Mouse (Mus musculus): Measurements from ENCODE around the gene Zfp385b. TPM values are rescaled to one million over a fixed set of nuclear protein-coding genes. Genes with fewer than 3 reads are reported as not detected.

Gene Zfp385b
- polyA plus RNA-seq, 1 experiment from 2014 or later, result 5.6 TPM

GRCm38 (mm10) chr2:77745246-77745645, 74.2 kb downstream of the Zfp385b start:
- Histone ChIP-seq H3K27ac (ENCODE audit: low read depth) (no peak overlapping the region), H3K9ac (no peak overlapping the region), H3K4me1 (ENCODE audit: insufficient read depth) (no peaks in the 10 kb centered on the region), H3K4me3 (ENCODE audit: low read depth, low read length) (no peak overlapping the region), H3K36me3 (ENCODE audit: insufficient read depth) (no peaks in the 10 kb centered on the region), H3K4me2 (no peak overlapping the region), H3K9me3 (ENCODE audit: low read depth, low read length) (no peaks in the 10 kb centered on the region), H3K27me3 (ENCODE audit: insufficient read depth, low read length) (no peaks in the 10 kb centered on the region)
- WGBS, result 61% methylated on average over 7 of the region's 7 CpGs
- DNase-seq (no peak), ATAC-seq (ENCODE audit: insufficient read depth) (no peak)
- TF ChIP-seq CTCF (IDR thresholded peaks at IDR 0.05; ENCODE audit: low read depth), result no peak

- no peak overlapping the region for H3K4me3 ChIP-seq (ENCODE audit: low read depth, low read length)
- H3K4me1 ChIP-seq (ENCODE audit: insufficient read depth), result no peaks in the 10 kb centered on the region
- DNase-seq (no peak), ATAC-seq (ENCODE audit: insufficient read depth) (no peak)
- H3K4me2 ChIP-seq, result no peak overlapping the region
- 61% methylated on average over 4 of the region's 4 CpGs for WGBS
- H3K9me3 ChIP-seq (ENCODE audit: low read depth, low read length), result no peaks in the 10 kb centered on the region
- TF ChIP-seq CTCF (IDR thresholded peaks at IDR 0.05; ENCODE audit: low read depth), result no peak
- H3K9ac ChIP-seq, result no peak overlapping the region
- H3K36me3 ChIP-seq (ENCODE audit: insufficient read depth), result no peaks in the 10 kb centered on the region
- H3K27me3 ChIP-seq (ENCODE audit: insufficient read depth, low read length), result no peaks in the 10 kb centered on the region
- no peak overlapping the region for H3K27ac ChIP-seq (ENCODE audit: low read depth)
Observed at GRCm38 (mm10) chr2:77742359-77742758, 77.1 kb downstream of the Zfp385b start.

GRCm38 (mm10) chr2:77730196-77730595, 89.2 kb downstream of the Zfp385b start:
- Histone ChIP-seq H3K9ac (no peak overlapping the region), H3K4me3 (ENCODE audit: low read depth, low read length) (no peak overlapping the region)
- WGBS, result 71% methylated on average over 2 of the region's 2 CpGs

GRCm38 (mm10) chr2:77726798-77727197, 92.6 kb downstream of the Zfp385b start:
- H3K4me3 ChIP-seq (ENCODE audit: low read depth, low read length), result no peak overlapping the region
- TF ChIP-seq CTCF (IDR thresholded peaks at IDR 0.05; ENCODE audit: low read depth), result no peak
- no peak overlapping the region for H3K27ac ChIP-seq (ENCODE audit: low read depth)
- no peaks in the 10 kb centered on the region for H3K36me3 ChIP-seq (ENCODE audit: insufficient read depth)
- WGBS, result 74% methylated on average over 7 of the region's 7 CpGs
- H3K9me3 ChIP-seq (ENCODE audit: low read depth, low read length), result no peaks in the 10 kb centered on the region
- no peaks in the 10 kb centered on the region for H3K4me1 ChIP-seq (ENCODE audit: insufficient read depth)
- no peak overlapping the region for H3K4me2 ChIP-seq
- H3K27me3 ChIP-seq (ENCODE audit: insufficient read depth, low read length), result no peaks in the 10 kb centered on the region
- DNase-seq, result no peak
- no peak overlapping the region for H3K9ac ChIP-seq
- no peak for ATAC-seq (ENCODE audit: insufficient read depth)

More at GRCm38 (mm10) chr2:77730196-77730595, 89.2 kb downstream of the Zfp385b start:
- Histone ChIP-seq H3K4me1 (ENCODE audit: insufficient read depth) (no peaks in the 10 kb centered on the region), H3K9me3 (ENCODE audit: low read depth, low read length) (no peaks in the 10 kb centered on the region), H3K27ac (ENCODE audit: low read depth) (no peak overlapping the region), H3K27me3 (ENCODE audit: insufficient read depth, low read length) (no peaks in the 10 kb centered on the region), H3K36me3 (ENCODE audit: insufficient read depth) (no peaks in the 10 kb centered on the region), H3K4me2 (no peak overlapping the region)
- ATAC-seq (ENCODE audit: insufficient read depth) (no peak), DNase-seq (no peak)
- TF ChIP-seq CTCF (IDR thresholded peaks at IDR 0.05; ENCODE audit: low read depth), result no peak

- no peaks in the 10 kb centered on the region for H3K27me3 ChIP-seq (ENCODE audit: insufficient read depth, low read length)
- ATAC-seq (ENCODE audit: insufficient read depth) (no peak), DNase-seq (no peak)
- TF ChIP-seq CTCF (IDR thresholded peaks at IDR 0.05; ENCODE audit: low read depth), result no peak
- no peaks in the 10 kb centered on the region for H3K4me1 ChIP-seq (ENCODE audit: insufficient read depth)
- no peak overlapping the region for H3K4me3 ChIP-seq (ENCODE audit: low read depth, low read length)
- H3K9me3 ChIP-seq (ENCODE audit: low read depth, low read length), result no peaks in the 10 kb centered on the region
- H3K27ac ChIP-seq (ENCODE audit: low read depth), result no peak overlapping the region
- no peak overlapping the region for H3K9ac ChIP-seq
- 84% methylated on average over 4 of the region's 4 CpGs for WGBS
- no peak overlapping the region for H3K4me2 ChIP-seq
- no peaks in the 10 kb centered on the region for H3K36me3 ChIP-seq (ENCODE audit: insufficient read depth)
Observed at GRCm38 (mm10) chr2:77720806-77721205, 98.6 kb downstream of the Zfp385b start.

GRCm38 (mm10) chr2:77716367-77716766, 103.1 kb downstream of the Zfp385b start:
- Histone ChIP-seq H3K9me3 (ENCODE audit: low read depth, low read length) (no peaks in the 10 kb centered on the region), H3K9ac (no peak overlapping the region), H3K4me1 (ENCODE audit: insufficient read depth) (no peaks in the 10 kb centered on the region), H3K27me3 (ENCODE audit: insufficient read depth, low read length) (no peaks in the 10 kb centered on the region), H3K36me3 (ENCODE audit: insufficient read depth) (no peaks in the 10 kb centered on the region), H3K4me3 (ENCODE audit: low read depth, low read length) (no peak overlapping the region), H3K4me2 (no peak overlapping the region), H3K27ac (ENCODE audit: low read depth) (no peak overlapping the region)
- 90% methylated on average over 3 of the region's 3 CpGs for WGBS
- DNase-seq (no peak), ATAC-seq (ENCODE audit: insufficient read depth) (no peak)
- no peak for TF ChIP-seq CTCF (IDR thresholded peaks at IDR 0.05; ENCODE audit: low read depth)

GRCm38 (mm10) chr2:77713886-77714285, 105.6 kb downstream of the Zfp385b start:
- Histone ChIP-seq H3K9ac (no peak overlapping the region), H3K27ac (ENCODE audit: low read depth) (no peak overlapping the region), H3K4me3 (ENCODE audit: low read depth, low read length) (no peak overlapping the region), H3K4me1 (ENCODE audit: insufficient read depth) (no peaks in the 10 kb centered on the region), H3K27me3 (ENCODE audit: insufficient read depth, low read length) (no peaks in the 10 kb centered on the region), H3K9me3 (ENCODE audit: low read depth, low read length) (no peaks in the 10 kb centered on the region), H3K4me2 (no peak overlapping the region), H3K36me3 (ENCODE audit: insufficient read depth) (no peaks in the 10 kb centered on the region)
- 24% methylated on average over 5 of the region's 5 CpGs for WGBS
- DNase-seq, result no peak
- peak; percentile 14; the same call in 1 of the 2 replicates for ATAC-seq (ENCODE audit: insufficient read depth)
- TF ChIP-seq CTCF (IDR thresholded peaks at IDR 0.05; ENCODE audit: low read depth), result no peak

GRCm38 (mm10) chr2:77711751-77712150, 107.7 kb downstream of the Zfp385b start:
- 75% methylated on average over 1 of the region's 1 CpGs for WGBS
- no peaks in the 10 kb centered on the region for H3K36me3 ChIP-seq (ENCODE audit: insufficient read depth)

More at GRCm38 (mm10) chr2:77711751-77712150, 107.7 kb downstream of the Zfp385b start:
- Histone ChIP-seq H3K27me3 (ENCODE audit: insufficient read depth, low read length) (no peaks in the 10 kb centered on the region), H3K4me2 (no peak overlapping the region), H3K9me3 (ENCODE audit: low read depth, low read length) (no peaks in the 10 kb centered on the region), H3K4me1 (ENCODE audit: insufficient read depth) (no peaks in the 10 kb centered on the region), H3K4me3 (ENCODE audit: low read depth, low read length) (no peak overlapping the region), H3K27ac (ENCODE audit: low read depth) (no peak overlapping the region), H3K9ac (no peak overlapping the region)
- DNase-seq (no peak), ATAC-seq (ENCODE audit: insufficient read depth) (no peak)
- TF ChIP-seq CTCF (IDR thresholded peaks at IDR 0.05; ENCODE audit: low read depth), result no peak
